Comparison of ENCODE assay signal across 10 mouse cellular contexts in genomic region chr4:136732536-136733121, GRCm38 (mm10).
DNase-seq lines count a peak whose midpoint lies in the region; ATAC-seq lines count a peak whose summit lies in the region.
"Had no signal": no experiment of that assay in that cellular context is flagged by ENCODE, and none has a peak within 500 bp of the region (broad histone marks: within the 10 kb centered on the region; RNA-seq: fewer than 3 reads in every experiment).

No protein-coding gene starts in this region.

- no peak overlapping the region for H3K27ac ChIP-seq in forebrain, embryonic 13.5 days
- no peak overlapping the region for H3K27ac ChIP-seq in forebrain, embryonic 14.5 days (ENCODE audit: low read depth, low read length)
- H3K27ac ChIP-seq in intestine, embryonic 14.5 days (ENCODE audit: low read depth): peak overlapping the region; percentile 80

- H3K4me3 ChIP-seq in forebrain, embryonic 13.5 days: no peak overlapping the region
- H3K4me3 ChIP-seq in forebrain, embryonic 14.5 days (ENCODE audit: low read depth, low read length): no peak overlapping the region
- H3K4me3 ChIP-seq in intestine, embryonic 14.5 days (ENCODE audit: low read depth, low read length): no peak overlapping the region

- ATAC-seq in forebrain, embryonic 13.5 days: no peak
- no peak for ATAC-seq in forebrain, embryonic 14.5 days
- peak; percentile 35; the same call in 1 of the 2 replicates for ATAC-seq in intestine, embryonic 14.5 days (replicated peaks; ENCODE audit: low FRiP score, low TSS enrichment, low read depth)
- no peak for ATAC-seq in frontal cortex, adult (ENCODE audit: low TSS enrichment)

- H3K9ac ChIP-seq in forebrain, embryonic 13.5 days: peak overlapping the region; percentile 46; the same call in 1 of the 2 replicates
- no peak overlapping the region for H3K9ac ChIP-seq in forebrain, embryonic 14.5 days (ENCODE audit: low read length)
- H3K9ac ChIP-seq in intestine, embryonic 14.5 days (ENCODE audit: low read length): no peak overlapping the region

- 0 out of 2 replicates have a peak, but pooled peaks cover under 1% of the 10 kb centered on the region for H3K27me3 ChIP-seq in forebrain, embryonic 13.5 days
- H3K27me3 ChIP-seq in forebrain, embryonic 14.5 days (replicated peaks; ENCODE audit: control insufficient read depth, insufficient read depth, low read length): no peaks in the 10 kb centered on the region
- no peaks in the 10 kb centered on the region for H3K27me3 ChIP-seq in intestine, embryonic 14.5 days (replicated peaks; ENCODE audit: control insufficient read depth, insufficient read depth, low read length)

- no peak overlapping the region for H3K4me2 ChIP-seq in forebrain, embryonic 13.5 days
- no peak overlapping the region for H3K4me2 ChIP-seq in forebrain, embryonic 14.5 days (ENCODE audit: low read length)
- no peak overlapping the region for H3K4me2 ChIP-seq in intestine, embryonic 14.5 days (ENCODE audit: low read length)

- no peak for DNase-seq in forebrain, embryonic 14.5 days (ENCODE audit: low spot score)
- peak; percentile 59 for DNase-seq in ES-CJ7 (ENCODE audit: low read depth, low spot score)
- DNase-seq in intestine, embryonic 14.5 days (ENCODE audit: low spot score): peak; percentile 73
- peak; percentile 30 to 58 for DNase-seq in kidney, postnatal 36 days
- DNase-seq in thymus, postnatal 10 days (ENCODE audit: low spot score in 2 of 2): no peak
- no peak for DNase-seq in right cerebral cortex, postnatal 14 days
- DNase-seq: B cell, adult 2 months; thymus, adult 18-20 months had no signal

- 51% methylated on average over 7 of the region's 7 CpGs for WGBS in forebrain, embryonic 13.5 days
- WGBS in forebrain, embryonic 14.5 days: 58% methylated on average over 7 of the region's 7 CpGs
- 25% methylated on average over 7 of the region's 7 CpGs for WGBS in intestine, embryonic 14.5 days

- H3K4me1 ChIP-seq in forebrain, embryonic 13.5 days: peaks cover 67% of the 10 kb centered on the region
- H3K4me1 ChIP-seq in forebrain, embryonic 14.5 days (ENCODE audit: control insufficient read depth, insufficient read depth, low read length): peaks cover 39% of the 10 kb centered on the region
- peaks cover 43% of the 10 kb centered on the region for H3K4me1 ChIP-seq in intestine, embryonic 14.5 days (replicated peaks; ENCODE audit: control insufficient read depth, insufficient read depth, low read length)

- H3K9me3 ChIP-seq in forebrain, embryonic 13.5 days (replicated peaks): no peaks in the 10 kb centered on the region
- H3K9me3 ChIP-seq in forebrain, embryonic 14.5 days (replicated peaks; ENCODE audit: control insufficient read depth, low read length): no peaks in the 10 kb centered on the region
- no peaks in the 10 kb centered on the region for H3K9me3 ChIP-seq in intestine, embryonic 14.5 days (ENCODE audit: control insufficient read depth, low read length)

- peaks cover 13% of the 10 kb centered on the region; the same call in 1 of the 2 replicates for H3K36me3 ChIP-seq in forebrain, embryonic 13.5 days (ENCODE audit: poor library complexity, severe bottlenecking)
- H3K36me3 ChIP-seq in forebrain, embryonic 14.5 days (ENCODE audit: control insufficient read depth, insufficient read depth, low read length): no peaks in the 10 kb centered on the region
- no peaks in the 10 kb centered on the region for H3K36me3 ChIP-seq in intestine, embryonic 14.5 days (ENCODE audit: control insufficient read depth, insufficient read depth, low read length)

Comparison
In these comparisons a context has a peak if more than half of its experiments do, and no peak if none do; other contexts are left out.
1. DNase-seq: peak in ES-CJ7 (single experiment), intestine, embryonic 14.5 days (single experiment) and kidney, postnatal 36 days (2 of 2); none in forebrain, embryonic 14.5 days (single experiment), thymus, postnatal 10 days (0 of 2) and right cerebral cortex, postnatal 14 days (single experiment).